25 mouse cellular contexts compared by ENCODE assay signal in the genomic region with DNA sequence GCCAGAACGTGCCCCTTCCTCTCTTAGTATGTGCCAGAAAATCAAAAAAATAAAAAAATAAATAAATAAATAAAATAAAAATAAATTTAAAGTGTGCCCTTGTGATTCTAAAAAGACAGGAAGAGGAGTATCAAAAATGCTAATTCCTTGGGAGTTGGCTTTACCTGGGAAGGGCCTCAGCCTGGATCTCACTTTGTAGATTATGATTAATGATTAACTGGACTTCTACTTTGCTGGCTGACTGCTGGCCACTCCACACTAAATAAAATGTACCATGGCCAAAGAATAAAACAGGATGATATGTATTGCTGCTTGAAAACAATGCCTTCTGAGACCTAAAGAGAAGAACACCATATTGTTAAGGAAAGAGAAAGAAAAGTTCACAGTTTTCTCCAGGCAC. TPM values are rescaled to one million over a fixed set of nuclear protein-coding genes. Genes with fewer than 3 reads are reported as not detected.
DNase-seq lines count a peak whose midpoint lies in the region; ATAC-seq and TF ChIP-seq lines count a peak whose summit lies in the region.
"Had no signal": no experiment of that assay in that cellular context is flagged by ENCODE, and none has a peak within 500 bp of the region (broad histone marks: within the 10 kb centered on the region; RNA-seq: fewer than 3 reads in every experiment).

No protein-coding gene starts in this region.

- H3K4me3 ChIP-seq in kidney, embryonic 15.5 days (replicated peaks): no peak overlapping the region
- H3K4me3 ChIP-seq in lung, embryonic 14.5 days (ENCODE audit: low read depth, low read length): no peak overlapping the region
- no peak overlapping the region for H3K4me3 ChIP-seq in intestine, embryonic 14.5 days (ENCODE audit: low read depth, low read length)
- H3K4me3 ChIP-seq in stomach, embryonic 15.5 days (replicated peaks): no peak overlapping the region
- H3K4me3 ChIP-seq: forebrain, embryonic 13.5 days; hindbrain, embryonic 10.5 days; hindbrain, embryonic 15.5 days; midbrain, embryonic 15.5 days; neural tube, embryonic 15.5 days had no signal

- no peak for TF ChIP-seq CTCF in lung, embryonic 14.5 days (IDR thresholded peaks at IDR 0.05; ENCODE audit: low read depth)

- no peak for ATAC-seq in kidney, embryonic 15.5 days (replicated peaks; ENCODE audit: low FRiP score)
- no peak for ATAC-seq in lung, embryonic 14.5 days (ENCODE audit: insufficient read depth)
- ATAC-seq in intestine, embryonic 14.5 days (replicated peaks; ENCODE audit: low FRiP score, low TSS enrichment, low read depth): no peak
- no peak for ATAC-seq in stomach, embryonic 15.5 days (ENCODE audit: insufficient read depth, low FRiP score, low read depth)
- ATAC-seq: activated CD4-positive, CD25-positive, alpha-beta regulatory T cell, adult 4 months; forebrain, embryonic 13.5 days; midbrain, embryonic 15.5 days had no signal

- H3K4me1 ChIP-seq in kidney, embryonic 15.5 days: peaks cover 29% of the 10 kb centered on the region
- peaks cover 14% of the 10 kb centered on the region; the same call in 1 of the 2 replicates for H3K4me1 ChIP-seq in lung, embryonic 14.5 days (ENCODE audit: insufficient read depth)
- peaks cover 13% of the 10 kb centered on the region; the same call in 1 of the 2 replicates for H3K4me1 ChIP-seq in intestine, embryonic 14.5 days (replicated peaks; ENCODE audit: control insufficient read depth, insufficient read depth, low read length)
- peaks cover 4% of the 10 kb centered on the region for H3K4me1 ChIP-seq in stomach, embryonic 15.5 days

- peak overlapping the region; percentile 27; the same call in 1 of the 2 replicates for H3K27ac ChIP-seq in kidney, embryonic 15.5 days
- no peak overlapping the region for H3K27ac ChIP-seq in lung, embryonic 14.5 days (ENCODE audit: low read depth)
- H3K27ac ChIP-seq in intestine, embryonic 14.5 days (ENCODE audit: low read depth): no peak overlapping the region
- peak overlapping the region; percentile 73 for H3K27ac ChIP-seq in stomach, embryonic 15.5 days
- H3K27ac ChIP-seq: forebrain, embryonic 13.5 days; hindbrain, embryonic 10.5 days; hindbrain, embryonic 15.5 days; macrophage; midbrain, embryonic 15.5 days; neural tube, embryonic 15.5 days had no signal

- no peak overlapping the region for H3K4me2 ChIP-seq in kidney, embryonic 15.5 days
- H3K4me2 ChIP-seq in lung, embryonic 14.5 days: no peak overlapping the region
- 0 out of 2 replicates have a peak overlapping the region, but pooled peaks have one; percentile 2 for H3K4me2 ChIP-seq in intestine, embryonic 14.5 days (ENCODE audit: low read length)
- H3K4me2 ChIP-seq in stomach, embryonic 15.5 days: peak overlapping the region; percentile 29; the same call in 1 of the 2 replicates
- H3K4me2 ChIP-seq: forebrain, embryonic 13.5 days; hindbrain, embryonic 15.5 days; midbrain, embryonic 15.5 days; neural tube, embryonic 15.5 days had no signal

- DNase-seq in kidney, postnatal 10 days: no peak
- peak; percentile 12 for DNase-seq in lung, embryonic 14.5 days
- no peak for DNase-seq in lung, postnatal 14 days
- no peak for DNase-seq in intestine, embryonic 14.5 days (ENCODE audit: low spot score)
- DNase-seq in cerebellum, postnatal 14 days: no peak
- DNase-seq: adrenal gland, adult 8-10 months; cerebellum, adult 8-10 months; cerebellum, postnatal 36 days; gastrocnemius, postnatal 10 days; heart, postnatal 14 days; kidney, adult 11 months; layer of hippocampus, postnatal 36 days; left cerebral cortex, postnatal 4 days; lung, adult 18-20 months; retina, postnatal 1 day; right cerebral cortex, postnatal 14 days had no signal

- no peaks in the 10 kb centered on the region for H3K36me3 ChIP-seq in kidney, embryonic 15.5 days
- no peaks in the 10 kb centered on the region for H3K36me3 ChIP-seq in lung, embryonic 14.5 days (ENCODE audit: insufficient read depth)
- H3K36me3 ChIP-seq in intestine, embryonic 14.5 days (ENCODE audit: control insufficient read depth, insufficient read depth, low read length): no peaks in the 10 kb centered on the region
- no peaks in the 10 kb centered on the region for H3K36me3 ChIP-seq in stomach, embryonic 15.5 days
- H3K36me3 ChIP-seq: hindbrain, embryonic 15.5 days; midbrain, embryonic 15.5 days; neural tube, embryonic 15.5 days had no signal

- H3K27me3 ChIP-seq in kidney, embryonic 15.5 days: no peaks in the 10 kb centered on the region
- H3K27me3 ChIP-seq in lung, embryonic 14.5 days (ENCODE audit: insufficient read depth, low read length): no peaks in the 10 kb centered on the region
- no peaks in the 10 kb centered on the region for H3K27me3 ChIP-seq in intestine, embryonic 14.5 days (replicated peaks; ENCODE audit: control insufficient read depth, insufficient read depth, low read length)
- H3K27me3 ChIP-seq in stomach, embryonic 15.5 days (replicated peaks): no peaks in the 10 kb centered on the region
- H3K27me3 ChIP-seq: forebrain, embryonic 13.5 days; hindbrain, embryonic 15.5 days; midbrain, embryonic 15.5 days; neural tube, embryonic 15.5 days had no signal

- H3K9me3 ChIP-seq in kidney, embryonic 15.5 days (replicated peaks): no peaks in the 10 kb centered on the region
- no peaks in the 10 kb centered on the region for H3K9me3 ChIP-seq in lung, embryonic 14.5 days (ENCODE audit: low read depth, low read length)
- H3K9me3 ChIP-seq in intestine, embryonic 14.5 days (ENCODE audit: control insufficient read depth, low read length): 0 out of 2 replicates have a peak, but pooled peaks cover 4% of the 10 kb centered on the region
- no peaks in the 10 kb centered on the region for H3K9me3 ChIP-seq in stomach, embryonic 15.5 days
- H3K9me3 ChIP-seq: forebrain, embryonic 13.5 days; hindbrain, embryonic 15.5 days; midbrain, embryonic 15.5 days; neural tube, embryonic 15.5 days had no signal

- no peak overlapping the region for H3K9ac ChIP-seq in kidney, embryonic 15.5 days
- no peak overlapping the region for H3K9ac ChIP-seq in lung, embryonic 14.5 days
- no peak overlapping the region for H3K9ac ChIP-seq in intestine, embryonic 14.5 days (ENCODE audit: low read length)
- H3K9ac ChIP-seq in stomach, embryonic 15.5 days: no peak overlapping the region
- H3K9ac ChIP-seq: forebrain, embryonic 13.5 days; hindbrain, embryonic 15.5 days; midbrain, embryonic 15.5 days; neural tube, embryonic 15.5 days had no signal

- 88% methylated on average over 1 of the region's 1 CpGs for WGBS in kidney, embryonic 15.5 days
- 50% methylated on average over 1 of the region's 1 CpGs for WGBS in lung, embryonic 14.5 days
- WGBS in intestine, embryonic 14.5 days: 73% methylated on average over 1 of the region's 1 CpGs
- WGBS in stomach, embryonic 15.5 days: 47% methylated on average over 1 of the region's 1 CpGs

RNA-seq across cellular contexts. Expression of gene Maml3, which starts 5.6 kb away (rescaled TPM):
- 6.2 and 7.8 TPM in 2 replicates for polyA plus RNA-seq in kidney, embryonic 15.5 days (2015; fragmentation: Nextera tagmentation; extraction: Ambion mirVana)
- polyA plus RNA-seq in lung, embryonic 14.5 days (2014; fragmentation: Nextera tagmentation; extraction: Ambion mirVana): 8.4 and 9.1 TPM in 2 replicates
- polyA plus RNA-seq in intestine, embryonic 14.5 days (2014; fragmentation: Nextera tagmentation; extraction: Ambion mirVana): 6.5 and 7.9 TPM in 2 replicates
- 5.2 and 5.5 TPM in 2 replicates for polyA plus RNA-seq in stomach, embryonic 15.5 days (2015; fragmentation: Nextera tagmentation; extraction: Ambion mirVana)

Comparison
In these comparisons a context has a peak if more than half of its experiments do, and no peak if none do; other contexts are left out.
1. H3K27ac ChIP-seq: peak in kidney, embryonic 15.5 days (single experiment) and stomach, embryonic 15.5 days (single experiment); none in lung, embryonic 14.5 days (single experiment) and intestine, embryonic 14.5 days (single experiment).
2. H3K4me2 ChIP-seq: peak in intestine, embryonic 14.5 days (single experiment) and stomach, embryonic 15.5 days (single experiment); none in kidney, embryonic 15.5 days (single experiment) and lung, embryonic 14.5 days (single experiment).